Mouse (Mus musculus): ENCODE measurements around the gene Nbas. TPM values are rescaled to one million over a fixed set of nuclear protein-coding genes. Genes with fewer than 3 reads are reported as not detected.

Nbas gene
- polyA plus RNA-seq, 1 experiment from 2014 or later: 17.5 TPM

DNA sequence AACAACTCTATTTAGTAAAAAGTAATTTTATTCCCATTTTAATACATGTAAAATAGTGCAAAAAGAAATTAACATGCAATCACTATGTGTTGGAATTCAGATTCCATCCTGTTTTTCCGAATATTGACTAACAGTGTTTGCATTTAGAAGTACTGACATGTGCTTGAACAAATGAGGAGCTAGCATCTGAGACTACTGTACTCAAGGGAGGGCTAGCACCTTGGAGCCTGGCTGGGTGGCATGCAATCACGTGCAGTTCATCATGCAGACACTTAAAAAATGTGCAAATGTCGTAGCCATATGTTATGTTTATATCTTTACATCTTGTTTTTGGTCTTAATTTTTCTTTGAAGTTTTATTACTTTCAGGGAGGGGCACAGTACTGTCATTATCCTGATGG, 45.5 kb downstream of the Nbas start:
- ATAC-seq (replicated peaks): no peak
- no peaks in the 10 kb centered on the region for H3K4me1 ChIP-seq
- WGBS: 91% methylated on average over 3 of the region's 3 CpGs
- no peak overlapping the region for H3K4me3 ChIP-seq
- H3K9me3 ChIP-seq: no peaks in the 10 kb centered on the region
- H3K9ac ChIP-seq: no peak overlapping the region
- H3K27me3 ChIP-seq (replicated peaks): no peaks in the 10 kb centered on the region
- H3K36me3 ChIP-seq (replicated peaks): 0 out of 2 replicates have a peak, but pooled peaks cover 2% of the 10 kb centered on the region
- H3K4me2 ChIP-seq: no peak overlapping the region
- no peak overlapping the region for H3K27ac ChIP-seq

DNA sequence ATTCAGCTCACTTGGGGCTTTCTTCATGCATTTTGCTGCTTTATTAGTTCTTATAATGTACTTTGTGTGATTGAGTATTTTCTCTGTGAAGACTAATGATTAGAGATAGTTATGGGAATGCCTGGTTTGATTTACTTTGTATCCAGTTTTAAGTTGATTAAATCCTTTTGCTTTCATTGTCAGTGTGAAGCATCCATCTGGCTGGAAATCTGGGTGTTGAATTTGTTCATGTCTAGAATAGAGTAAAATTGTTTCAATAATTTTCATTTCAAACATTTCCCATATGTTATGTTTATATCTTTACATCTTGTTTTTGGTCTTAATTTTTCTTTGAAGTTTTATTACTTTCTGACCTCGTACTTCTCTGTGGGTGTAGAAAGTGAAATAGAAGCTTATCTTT, 46.1 kb downstream of the Nbas start:
- no peak for ATAC-seq (replicated peaks)
- no peak overlapping the region for H3K27ac ChIP-seq
- 0 out of 2 replicates have a peak, but pooled peaks cover 2% of the 10 kb centered on the region for H3K36me3 ChIP-seq (replicated peaks)
- H3K9me3 ChIP-seq: no peaks in the 10 kb centered on the region
- H3K4me3 ChIP-seq: no peak overlapping the region
- no peak overlapping the region for H3K4me2 ChIP-seq
- no peak overlapping the region for H3K9ac ChIP-seq
- H3K4me1 ChIP-seq: no peaks in the 10 kb centered on the region
- 95% methylated on average over 1 of the region's 1 CpGs for WGBS
- no peaks in the 10 kb centered on the region for H3K27me3 ChIP-seq (replicated peaks)

DNA sequence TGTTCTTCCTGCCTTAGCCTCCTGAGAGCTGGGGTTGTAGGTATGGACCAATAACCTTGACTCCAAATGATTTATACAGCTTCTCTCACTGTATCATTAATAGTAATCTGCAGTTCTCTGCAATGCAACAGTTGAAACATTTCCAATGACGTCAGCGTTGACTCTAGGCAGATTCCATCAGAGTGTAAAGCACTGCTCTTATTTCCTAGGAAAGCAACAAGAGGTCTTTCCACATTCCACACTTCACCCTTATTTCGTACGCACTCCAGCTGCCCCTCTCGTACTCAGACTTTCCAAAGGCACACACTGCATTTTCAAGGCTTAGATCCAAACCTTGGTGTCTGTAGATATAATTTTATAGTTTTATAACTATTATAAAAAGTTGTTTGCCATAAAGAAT, 73.6 kb downstream of the Nbas start:
- Histone ChIP-seq H3K27ac (no peak overlapping the region), H3K36me3 (replicated peaks) (no peaks in the 10 kb centered on the region; the same call in 1 of the 2 replicates), H3K9ac (no peak overlapping the region), H3K4me3 (no peak overlapping the region), H3K9me3 (no peaks in the 10 kb centered on the region), H3K27me3 (replicated peaks) (no peaks in the 10 kb centered on the region), H3K4me1 (no peaks in the 10 kb centered on the region), H3K4me2 (no peak overlapping the region)
- no peak for ATAC-seq (replicated peaks)
- WGBS: 97% methylated on average over 5 of the region's 5 CpGs

DNA sequence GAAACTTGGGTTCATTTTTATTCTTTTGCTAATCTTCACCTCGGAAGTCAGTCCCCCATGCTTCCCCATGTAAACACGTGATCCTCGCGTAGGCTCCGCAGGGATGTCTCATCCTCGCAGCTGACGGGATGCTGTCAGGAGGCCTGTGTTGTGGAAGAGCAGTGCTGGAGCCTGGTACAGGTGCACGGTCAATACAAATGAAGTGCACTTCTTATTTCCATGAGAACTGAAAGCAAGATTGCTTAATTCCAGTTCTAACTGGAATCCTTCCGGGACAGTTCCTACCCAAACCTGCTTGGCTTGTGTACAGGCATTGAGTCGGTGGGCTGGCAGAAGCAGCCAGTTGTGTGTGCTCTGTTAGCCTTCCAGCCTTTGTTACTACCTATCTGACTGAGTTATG, 87.3 kb downstream of the Nbas start:
- Histone ChIP-seq H3K9me3 (no peaks in the 10 kb centered on the region), H3K27me3 (replicated peaks) (no peaks in the 10 kb centered on the region), H3K36me3 (replicated peaks) (peaks cover 7% of the 10 kb centered on the region; the same call in 1 of the 2 replicates), H3K27ac (no peak overlapping the region), H3K9ac (no peak overlapping the region), H3K4me2 (no peak overlapping the region), H3K4me1 (no peaks in the 10 kb centered on the region), H3K4me3 (no peak overlapping the region)
- ATAC-seq (replicated peaks): no peak
- WGBS: 90% methylated on average over 10 of the region's 10 CpGs

DNA sequence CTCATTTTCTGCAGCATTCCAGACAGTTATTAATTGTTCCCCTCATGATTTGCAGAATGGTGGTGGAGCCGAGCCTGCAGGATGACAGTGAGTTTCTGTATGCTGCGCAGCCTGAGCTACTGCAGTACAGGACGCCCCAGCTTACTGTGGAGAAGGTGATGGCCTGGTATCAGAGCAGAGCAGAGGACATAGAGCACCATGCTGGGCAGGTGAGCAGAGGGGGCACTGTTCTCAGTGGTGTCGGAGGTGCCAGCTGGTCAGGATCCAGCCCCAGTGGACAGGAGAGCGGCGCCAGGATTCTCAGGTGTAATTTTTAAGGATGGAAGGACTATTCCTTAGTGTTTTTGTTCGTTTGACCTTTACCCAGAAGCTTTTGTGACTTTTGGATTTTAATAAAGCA, 87.8 kb downstream of the Nbas start:
- 90% methylated on average over 7 of the region's 7 CpGs for WGBS
- H3K4me3 ChIP-seq: no peak overlapping the region
- H3K4me1 ChIP-seq: no peaks in the 10 kb centered on the region
- no peaks in the 10 kb centered on the region for H3K27me3 ChIP-seq (replicated peaks)
- H3K9me3 ChIP-seq: no peaks in the 10 kb centered on the region
- H3K9ac ChIP-seq: no peak overlapping the region
- H3K36me3 ChIP-seq (replicated peaks): peaks cover 7% of the 10 kb centered on the region; the same call in 1 of the 2 replicates
- H3K4me2 ChIP-seq: no peak overlapping the region
- H3K27ac ChIP-seq: no peak overlapping the region
- ATAC-seq (replicated peaks): no peak

DNA sequence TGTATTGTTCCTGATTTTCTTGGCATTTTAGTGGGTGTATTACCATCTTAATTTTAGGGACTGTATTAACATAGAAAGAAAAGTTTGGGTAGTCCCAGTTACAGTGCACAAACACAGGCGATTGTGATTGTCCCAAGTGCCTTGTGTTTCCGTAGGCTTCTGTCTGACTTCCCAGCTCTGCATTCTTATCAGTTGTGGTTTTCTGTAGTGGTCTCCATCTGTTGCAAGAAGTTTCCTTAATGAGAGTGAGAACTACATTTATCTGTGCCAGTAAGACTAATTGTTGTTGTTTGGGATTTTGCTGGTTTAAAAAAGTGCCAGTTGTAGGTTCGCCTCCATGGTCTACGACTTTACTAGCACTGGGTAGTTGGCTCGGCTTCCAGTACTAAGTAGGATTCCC, 88.3 kb downstream of the Nbas start:
- no peak for ATAC-seq (replicated peaks)
- H3K4me1 ChIP-seq: no peaks in the 10 kb centered on the region
- H3K9ac ChIP-seq: no peak overlapping the region
- H3K4me2 ChIP-seq: no peak overlapping the region
- WGBS: 95% methylated on average over 5 of the region's 5 CpGs
- H3K9me3 ChIP-seq: no peaks in the 10 kb centered on the region
- H3K27me3 ChIP-seq (replicated peaks): no peaks in the 10 kb centered on the region
- no peak overlapping the region for H3K27ac ChIP-seq
- peaks cover 9% of the 10 kb centered on the region; the same call in 1 of the 2 replicates for H3K36me3 ChIP-seq (replicated peaks)
- H3K4me3 ChIP-seq: no peak overlapping the region

DNA sequence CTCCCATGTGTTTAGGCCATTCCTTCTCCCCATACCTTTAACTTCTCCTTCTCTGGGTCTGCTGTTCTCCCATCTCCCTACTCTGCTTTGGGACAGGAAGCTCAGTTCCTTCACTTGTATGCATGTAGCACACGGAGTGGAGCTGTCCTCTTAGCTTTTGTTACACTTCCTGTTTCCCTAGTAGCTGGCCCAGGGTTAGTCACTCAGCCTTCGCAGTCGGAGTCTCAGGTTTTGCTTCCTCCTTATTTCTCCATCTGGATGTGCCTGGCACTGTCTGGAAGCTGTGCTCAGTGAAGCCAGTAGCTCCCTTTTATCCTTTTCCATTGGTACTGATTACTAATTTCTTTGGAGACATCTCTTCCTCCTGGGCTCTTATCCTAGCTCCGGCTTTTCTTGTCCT, 89.9 kb downstream of the Nbas start:
- peaks cover 15% of the 10 kb centered on the region; the same call in 1 of the 2 replicates for H3K36me3 ChIP-seq (replicated peaks)
- 81% methylated on average over 4 of the region's 4 CpGs for WGBS
- H3K4me2 ChIP-seq: no peak overlapping the region
- H3K4me3 ChIP-seq: no peak overlapping the region
- H3K27ac ChIP-seq: no peak overlapping the region
- H3K4me1 ChIP-seq: no peaks in the 10 kb centered on the region
- ATAC-seq (replicated peaks): no peak
- no peak overlapping the region for H3K9ac ChIP-seq
- H3K27me3 ChIP-seq (replicated peaks): no peaks in the 10 kb centered on the region
- H3K9me3 ChIP-seq: no peaks in the 10 kb centered on the region

DNA sequence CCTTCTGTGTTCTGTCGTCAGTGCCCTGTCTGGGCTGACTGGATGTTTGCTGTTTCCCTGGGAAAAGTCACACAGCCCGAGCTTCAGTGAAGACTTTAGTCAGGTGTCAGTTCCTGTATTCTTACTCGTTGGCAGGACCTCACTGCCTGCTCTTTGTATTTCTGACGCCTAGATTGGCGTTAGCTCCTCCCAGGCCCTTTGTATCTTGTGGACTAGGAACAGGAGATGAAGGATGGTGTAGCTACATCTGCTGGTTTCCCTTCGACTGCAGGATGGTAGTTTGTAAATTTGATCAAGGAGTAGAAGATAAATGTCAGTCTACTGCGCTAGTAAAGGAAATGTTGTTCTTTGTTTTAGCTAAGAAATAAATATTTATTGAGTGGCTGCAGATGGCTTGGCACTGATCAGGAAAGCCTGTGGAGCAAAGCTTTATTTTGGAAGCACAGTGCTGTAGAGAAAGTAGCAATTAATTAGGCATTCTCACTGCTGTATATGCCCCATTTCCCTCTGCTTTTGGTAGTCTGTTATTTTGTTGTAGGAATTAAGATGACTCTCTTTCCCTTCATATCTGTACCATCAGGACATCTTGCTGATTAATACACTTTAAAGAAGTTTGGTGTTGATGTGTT, 91.4 kb downstream of the Nbas start:
- ATAC-seq (replicated peaks): no peak
- WGBS: 28% methylated on average over 7 of the region's 7 CpGs
- H3K9me3 ChIP-seq: no peaks in the 10 kb centered on the region
- no peaks in the 10 kb centered on the region for H3K27me3 ChIP-seq (replicated peaks)
- H3K27ac ChIP-seq: no peak overlapping the region
- H3K4me2 ChIP-seq: no peak overlapping the region
- peaks cover 15% of the 10 kb centered on the region; the same call in 1 of the 2 replicates for H3K36me3 ChIP-seq (replicated peaks)
- no peaks in the 10 kb centered on the region for H3K4me1 ChIP-seq
- H3K9ac ChIP-seq: no peak overlapping the region
- no peak overlapping the region for H3K4me3 ChIP-seq

DNA sequence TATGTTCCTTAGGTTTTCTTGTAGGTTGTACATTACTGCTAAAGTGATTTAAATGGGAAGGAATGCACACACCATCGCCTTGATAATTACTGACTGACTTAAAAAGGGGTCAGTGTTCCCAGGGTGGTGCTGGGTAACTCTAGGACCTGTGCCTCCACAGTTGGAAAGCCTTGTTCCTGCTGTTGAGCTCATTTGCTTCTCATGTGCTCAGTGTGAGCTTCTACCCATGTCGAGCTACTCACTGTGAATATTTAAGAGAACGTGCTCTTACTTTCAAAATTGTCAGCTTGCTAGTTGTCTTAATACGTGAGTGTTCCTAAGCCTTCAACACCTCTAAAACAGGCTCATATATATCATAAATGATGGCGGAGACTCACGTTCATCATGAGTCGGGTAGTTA, 112.6 kb downstream of the Nbas start:
- H3K36me3 ChIP-seq (replicated peaks): no peaks in the 10 kb centered on the region; the same call in 1 of the 2 replicates
- 93% methylated on average over 7 of the region's 7 CpGs for WGBS
- ATAC-seq (replicated peaks): no peak
- no peak overlapping the region for H3K4me2 ChIP-seq
- no peaks in the 10 kb centered on the region for H3K9me3 ChIP-seq
- H3K9ac ChIP-seq: no peak overlapping the region
- no peak overlapping the region for H3K4me3 ChIP-seq
- no peak overlapping the region for H3K27ac ChIP-seq
- H3K4me1 ChIP-seq: no peaks in the 10 kb centered on the region
- H3K27me3 ChIP-seq (replicated peaks): no peaks in the 10 kb centered on the region

DNA sequence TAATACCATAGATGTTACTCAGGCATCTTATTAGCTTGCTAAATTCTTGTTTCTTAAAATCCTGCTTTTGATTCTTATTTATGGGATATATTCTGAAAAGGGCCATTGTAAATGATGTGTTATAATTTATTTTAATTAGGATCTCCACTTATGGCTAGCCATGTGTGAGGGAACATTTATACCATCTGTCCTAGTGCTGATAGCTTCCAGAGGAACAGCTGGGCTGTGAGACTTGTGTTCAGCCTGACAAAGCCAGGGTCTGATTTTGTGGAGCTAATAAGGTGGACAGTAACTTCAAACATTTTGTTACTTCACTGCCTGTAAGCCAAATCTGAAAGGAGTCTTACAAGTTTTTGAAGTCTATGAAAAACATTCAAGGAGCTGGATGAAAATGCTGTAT, 113.1 kb downstream of the Nbas start:
- Histone ChIP-seq H3K36me3 (replicated peaks) (no peaks in the 10 kb centered on the region), H3K9ac (no peak overlapping the region), H3K4me1 (no peaks in the 10 kb centered on the region), H3K9me3 (no peaks in the 10 kb centered on the region), H3K27ac (no peak overlapping the region), H3K27me3 (replicated peaks) (no peaks in the 10 kb centered on the region), H3K4me2 (no peak overlapping the region), H3K4me3 (no peak overlapping the region)
- no peak for ATAC-seq (replicated peaks)

DNA sequence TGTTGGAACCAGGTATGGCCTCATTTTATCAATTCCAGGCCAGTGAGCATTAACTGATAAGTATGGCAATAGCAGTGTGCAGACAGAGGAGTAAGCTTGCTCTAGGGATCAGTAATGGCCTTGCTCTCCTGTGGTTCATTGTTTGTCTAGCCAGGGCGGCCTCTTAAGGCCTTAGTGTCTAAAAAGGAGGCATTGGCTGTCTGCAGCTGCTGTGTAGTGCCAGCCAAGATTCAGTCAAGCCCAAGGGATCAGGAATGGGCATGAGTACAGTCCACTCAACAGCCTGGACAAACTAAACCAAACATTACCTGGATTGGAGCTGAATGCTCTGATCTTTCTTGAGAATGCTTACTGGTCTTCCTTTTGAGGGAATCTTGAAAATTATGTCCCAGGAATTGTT, 120.7 kb downstream of the Nbas start:
- H3K4me1 ChIP-seq: no peaks in the 10 kb centered on the region
- H3K4me3 ChIP-seq: no peak overlapping the region
- 0 out of 2 replicates have a peak, but pooled peaks cover 2% of the 10 kb centered on the region for H3K36me3 ChIP-seq (replicated peaks)
- no peak overlapping the region for H3K4me2 ChIP-seq
- H3K9ac ChIP-seq: no peak overlapping the region
- no peak for ATAC-seq (replicated peaks)
- WGBS: 63% methylated on average over 1 of the region's 1 CpGs
- no peaks in the 10 kb centered on the region for H3K27me3 ChIP-seq (replicated peaks)
- H3K9me3 ChIP-seq: no peaks in the 10 kb centered on the region
- H3K27ac ChIP-seq: no peak overlapping the region

DNA sequence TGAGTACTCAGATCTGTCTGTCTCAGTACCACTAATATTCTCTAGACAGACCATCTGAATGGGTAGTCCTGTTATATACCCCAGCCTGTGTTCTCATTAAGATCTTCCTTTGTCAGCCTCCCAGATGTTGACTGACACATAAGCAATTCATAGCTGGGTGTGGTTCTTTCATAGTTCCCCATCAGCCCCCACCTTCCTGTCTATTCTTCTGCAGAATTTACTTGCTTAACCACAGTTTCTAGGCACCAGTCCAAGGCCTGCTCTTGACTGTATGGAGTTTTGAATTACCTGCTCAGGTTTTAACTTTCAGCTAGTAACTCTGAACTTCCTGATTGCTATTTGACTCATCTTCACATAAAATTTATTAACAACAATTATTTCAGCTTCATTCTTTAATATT, 141.3 kb downstream of the Nbas start:
- Histone ChIP-seq H3K9ac (no peak overlapping the region), H3K9me3 (no peaks in the 10 kb centered on the region), H3K36me3 (replicated peaks) (no peaks in the 10 kb centered on the region; the same call in 1 of the 2 replicates), H3K4me1 (no peaks in the 10 kb centered on the region), H3K4me2 (no peak overlapping the region), H3K27ac (no peak overlapping the region), H3K27me3 (replicated peaks) (no peaks in the 10 kb centered on the region), H3K4me3 (no peak overlapping the region)
- ATAC-seq (replicated peaks): no peak

DNA sequence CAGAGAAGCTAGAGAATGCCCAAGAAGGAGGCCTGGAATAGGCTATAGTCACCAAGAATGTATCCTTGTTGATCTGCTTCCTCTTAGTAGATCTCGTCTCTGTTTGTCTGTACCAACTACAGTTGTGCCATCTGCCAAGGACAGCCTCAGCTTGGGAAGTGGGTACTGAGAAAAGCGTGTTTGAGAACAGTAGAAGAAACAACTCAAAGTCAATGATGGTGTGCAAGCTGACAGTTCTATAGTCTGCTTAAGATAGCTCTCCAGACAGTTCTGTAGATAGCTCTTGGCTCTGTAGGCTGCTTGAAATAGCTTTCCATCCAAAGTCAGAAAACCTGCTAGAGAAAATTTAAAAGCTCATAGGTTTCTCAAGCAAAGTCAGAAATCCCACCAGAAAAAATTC, 149.7 kb downstream of the Nbas start:
- no peak overlapping the region for H3K27ac ChIP-seq
- H3K9ac ChIP-seq: no peak overlapping the region
- no peaks in the 10 kb centered on the region for H3K4me1 ChIP-seq
- H3K4me3 ChIP-seq: no peak overlapping the region
- no peak for ATAC-seq (replicated peaks)
- H3K4me2 ChIP-seq: no peak overlapping the region
- 92% methylated on average over 2 of the region's 2 CpGs for WGBS
- H3K36me3 ChIP-seq (replicated peaks): peaks cover 7% of the 10 kb centered on the region; the same call in 1 of the 2 replicates
- H3K9me3 ChIP-seq: no peaks in the 10 kb centered on the region
- H3K27me3 ChIP-seq (replicated peaks): no peaks in the 10 kb centered on the region

Measured in midbrain, embryonic 15.5 days (tissue).